Mouse (Mus musculus): Measurements from ENCODE around the gene Pdss2. TPM values are rescaled to one million over a fixed set of nuclear protein-coding genes. Genes with fewer than 3 reads are reported as not detected.

Pdss2 gene
- 10 to 100 TPM; 16.1 to 19.5 TPM for total RNA-seq (2021)
- long read RNA-seq, experiment 1, transcript Pdss2-201 (8 exons, 2,127 nt), result major isoform, 21 of 27 reads
- long read RNA-seq, experiment 1, partial matches to known transcripts, result 3 of 27 reads
- long read RNA-seq, experiment 1, other reads (novel, unspliced or antisense), result 3 of 27 reads
- long read RNA-seq, experiment 2, transcript Pdss2-201 (8 exons, 2,127 nt), result major isoform, 7 of 11 reads
- long read RNA-seq, experiment 2, partial matches to known transcripts, result 0 of 11 reads
- long read RNA-seq, experiment 2, other reads (novel, unspliced or antisense), result 4 of 11 reads

DNA sequence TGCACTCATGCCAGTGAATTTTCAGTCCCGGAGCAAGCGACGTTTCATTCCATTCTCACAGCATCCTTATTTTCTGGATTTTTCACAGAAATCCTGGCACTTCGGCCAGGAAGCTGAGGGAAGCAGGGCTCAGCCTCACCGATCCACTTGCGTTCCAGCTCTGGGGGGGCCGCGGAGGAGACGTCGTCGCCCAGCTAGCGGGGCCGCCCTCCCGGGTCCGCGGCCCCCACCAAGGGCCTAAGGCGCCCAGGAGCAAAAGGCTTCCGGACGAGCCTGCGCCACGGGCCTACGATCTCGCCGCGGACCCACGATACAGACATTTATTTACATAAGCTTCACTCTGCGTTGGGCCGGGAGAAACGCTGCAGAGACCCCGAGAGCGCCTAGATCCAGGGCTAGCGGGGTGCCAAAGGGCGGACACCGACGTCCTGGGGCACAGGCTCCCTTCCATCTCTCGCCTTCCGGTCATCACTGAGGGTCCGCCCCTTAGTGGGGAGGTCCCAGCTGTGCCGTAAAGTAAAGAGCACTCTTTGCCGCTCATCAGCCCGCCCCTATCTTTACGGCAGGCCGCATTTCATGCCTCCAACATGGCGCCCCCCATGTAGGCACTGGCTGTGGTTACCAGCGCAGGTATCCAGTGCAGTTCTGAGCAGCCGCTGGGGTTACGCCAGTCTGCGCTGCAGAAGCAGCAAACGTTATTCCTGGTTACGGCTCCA lies at the start of gene Pdss2:
Pdss2 (plus strand) TSS at position 577 of the 716 bp plus-strand sequence.
- peak; percentile 95 for DNase-seq

GRCm38 (mm10) chr10:43172066-43172465 lies 49.2 kb upstream of the Pdss2 start:
- DNase-seq, result no peak

- DNase-seq, result no peak
These were observed 48.7 kb upstream of the Pdss2 start for GRCm38 (mm10) chr10:43172554-43172953.

GRCm38 (mm10) chr10:43173141-43173827 lies 48.0 kb upstream of the Pdss2 start:
- peak; percentile 86 for DNase-seq

DNA sequence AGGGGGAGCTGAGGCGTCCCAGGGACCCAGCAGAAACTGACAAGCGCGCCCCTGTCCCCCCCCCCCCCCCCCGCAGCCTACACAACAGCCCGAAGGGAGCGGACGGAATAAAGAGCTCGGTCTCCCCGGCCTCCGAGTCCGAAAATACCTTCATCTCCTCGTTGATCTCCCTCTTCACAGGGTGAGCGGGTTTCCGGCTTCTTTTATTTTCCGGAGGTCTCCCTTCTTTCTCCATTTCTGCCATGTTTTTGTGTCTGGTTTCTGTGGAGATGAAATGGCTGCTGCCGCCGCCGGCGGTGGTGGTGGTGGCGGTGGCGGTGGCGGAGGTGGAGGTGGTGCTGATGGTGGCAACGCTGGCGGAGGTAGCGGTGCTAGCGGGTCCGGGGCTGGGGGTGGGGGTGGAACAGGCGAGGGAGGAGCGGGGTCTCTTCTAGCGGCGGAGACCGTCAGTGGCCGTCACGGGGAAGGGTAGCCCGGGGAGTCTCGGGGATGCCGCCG lies 47.4 kb upstream of the Pdss2 start:
- peak; percentile 6 for DNase-seq

DNA sequence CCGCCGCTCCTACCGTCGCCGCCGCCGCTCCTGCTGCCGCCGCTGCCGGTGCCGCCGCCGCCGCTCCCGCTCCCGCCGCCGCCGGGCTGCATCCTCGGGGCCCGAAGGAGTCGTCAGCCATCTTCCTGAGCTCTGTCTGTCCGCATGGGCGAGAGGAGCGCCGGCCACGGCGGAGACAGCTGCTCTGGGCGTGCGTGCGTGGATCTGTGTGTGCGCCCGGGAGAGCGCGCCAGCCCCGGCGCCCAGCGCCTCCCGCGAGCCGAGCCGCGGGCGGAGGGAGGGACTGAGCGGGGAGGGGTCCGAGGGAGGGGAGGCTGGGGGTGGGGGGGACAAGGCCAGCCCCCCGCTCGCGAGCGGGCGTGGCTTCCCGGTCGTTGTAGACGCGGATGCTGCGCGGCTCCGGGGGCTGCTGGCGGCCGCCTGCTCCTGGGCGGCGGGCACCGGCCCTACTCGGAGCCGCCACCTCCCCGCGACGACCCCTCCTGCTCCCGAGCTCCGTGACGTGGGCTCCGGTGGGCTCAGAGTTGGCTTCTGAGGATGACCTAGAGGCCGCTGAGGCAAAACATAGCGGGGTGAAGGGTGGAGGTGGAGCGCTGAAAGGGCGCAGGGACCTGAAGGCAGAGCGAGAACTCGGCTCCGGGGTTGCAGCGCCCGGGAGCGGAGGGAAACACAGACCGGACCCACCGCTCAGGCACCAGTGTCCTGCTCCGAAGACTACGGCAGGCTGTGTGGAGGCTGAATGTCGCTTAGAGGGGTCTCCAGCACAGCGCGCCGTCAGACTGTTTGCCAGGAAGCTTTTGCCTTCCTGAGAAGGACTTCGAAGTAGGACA lies 46.7 kb upstream of the Pdss2 start, which contains the start of the genes Sobp and 9030612E09Rik:
Sobp (minus strand) TSS at position 205 of the 830 bp plus-strand sequence.
9030612E09Rik (plus strand) TSS at position 379 of the 830 bp plus-strand sequence.
- DNase-seq, result peak; percentile 66

GRCm38 (mm10) chr10:43175156-43175601 lies 46.1 kb upstream of the Pdss2 start:
- DNase-seq, result peak; percentile 16

DNA sequence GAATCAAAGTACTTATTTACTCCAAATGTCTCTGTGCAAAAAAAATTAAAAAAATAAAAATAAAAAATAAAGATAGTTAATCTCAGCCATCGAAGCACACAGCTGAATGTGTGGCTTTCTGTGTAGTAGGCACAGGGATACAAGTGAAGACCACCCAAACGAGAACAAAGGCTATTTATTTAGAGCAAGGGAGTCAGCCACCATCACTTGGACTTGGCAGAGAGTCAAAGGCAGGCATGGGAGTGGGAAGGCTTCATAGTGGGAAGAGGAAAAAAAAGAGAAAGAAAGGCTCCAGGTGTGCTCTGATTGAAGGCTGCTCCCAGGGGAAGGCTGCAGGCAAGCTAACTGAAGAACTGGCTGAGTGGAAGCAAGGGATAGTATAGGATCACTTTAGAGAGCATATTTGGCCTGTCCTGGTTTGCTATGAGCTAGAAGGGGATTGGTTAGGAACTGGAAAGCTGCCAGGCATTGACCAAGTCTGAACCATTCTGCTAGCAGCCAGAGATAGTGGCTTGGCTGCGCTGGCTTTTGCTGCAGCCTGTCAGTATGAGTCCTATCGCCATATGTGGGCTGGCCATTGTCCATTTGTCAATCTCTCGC lies 40.9 kb upstream of the Pdss2 start:
- DNase-seq, result peak; percentile 20

- DNase-seq, result no peak
These were observed 21.1 kb upstream of the Pdss2 start for GRCm38 (mm10) chr10:43200206-43200605.

DNA sequence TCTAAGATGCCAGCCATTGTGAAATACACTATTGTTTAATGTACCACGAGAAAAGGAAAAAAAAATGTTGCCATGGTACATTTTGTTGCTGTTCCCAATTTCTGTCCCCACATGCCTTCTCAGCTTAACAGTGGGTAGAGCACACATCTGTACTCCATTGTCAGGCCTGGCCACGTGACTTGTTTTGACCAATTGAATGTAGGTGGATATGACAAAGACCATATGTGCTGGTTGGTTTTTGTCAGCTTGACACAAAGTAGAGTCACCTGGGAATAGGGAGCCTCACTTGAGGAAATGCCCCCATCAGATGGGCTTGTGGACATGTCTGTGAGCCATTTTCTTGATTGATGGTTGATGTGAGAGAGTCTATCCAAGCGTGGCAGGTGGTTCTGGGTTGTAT lies 17.4 kb upstream of the Pdss2 start:
- no peak for DNase-seq

DNA sequence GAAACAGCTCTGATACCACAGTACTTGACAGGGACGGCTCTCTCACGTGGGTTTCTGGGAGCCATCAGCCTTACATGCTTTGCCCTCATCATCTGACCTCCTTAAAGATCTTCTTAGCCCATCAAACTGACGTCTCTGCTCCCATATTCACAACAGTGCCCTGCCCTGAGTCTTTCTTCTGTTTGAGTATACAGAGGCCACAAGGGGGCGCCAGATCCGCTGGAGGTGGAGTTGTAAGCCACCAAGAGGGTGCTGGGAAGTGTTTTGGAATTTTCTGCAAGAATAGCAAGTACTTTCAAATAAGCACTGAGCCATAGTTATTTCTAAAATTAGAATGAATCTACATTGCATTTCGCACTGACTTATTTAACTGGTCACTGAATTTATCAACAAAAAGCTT lies 9.4 kb upstream of the Pdss2 start:
- peak; percentile 23 for DNase-seq

DNA sequence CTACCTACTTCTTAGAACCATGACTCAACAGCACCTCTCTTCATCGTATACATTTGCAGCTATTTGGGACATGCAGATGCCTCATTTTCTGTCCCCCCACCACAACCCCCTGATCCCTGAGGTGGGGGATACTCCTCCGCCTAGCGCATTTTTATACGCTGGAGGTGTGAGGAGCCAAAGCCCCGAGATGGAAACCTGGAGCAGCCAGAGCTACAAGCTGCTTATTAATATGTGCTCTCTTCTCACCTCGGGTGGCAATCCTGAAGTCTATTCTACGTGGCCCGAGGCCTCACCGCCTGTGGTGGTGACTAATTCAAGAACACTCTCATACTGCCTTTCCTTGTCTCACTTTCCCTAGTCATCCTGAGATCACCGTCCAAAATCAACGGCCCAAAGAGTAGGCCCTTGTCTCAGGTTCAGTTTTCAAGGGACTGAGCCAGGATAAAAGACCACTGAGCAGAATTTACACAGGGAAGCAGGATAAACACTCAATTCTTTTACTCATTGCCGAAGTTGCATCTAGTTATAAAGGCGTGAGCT lies 3.9 kb upstream of the Pdss2 start:
- no peak for DNase-seq

DNA sequence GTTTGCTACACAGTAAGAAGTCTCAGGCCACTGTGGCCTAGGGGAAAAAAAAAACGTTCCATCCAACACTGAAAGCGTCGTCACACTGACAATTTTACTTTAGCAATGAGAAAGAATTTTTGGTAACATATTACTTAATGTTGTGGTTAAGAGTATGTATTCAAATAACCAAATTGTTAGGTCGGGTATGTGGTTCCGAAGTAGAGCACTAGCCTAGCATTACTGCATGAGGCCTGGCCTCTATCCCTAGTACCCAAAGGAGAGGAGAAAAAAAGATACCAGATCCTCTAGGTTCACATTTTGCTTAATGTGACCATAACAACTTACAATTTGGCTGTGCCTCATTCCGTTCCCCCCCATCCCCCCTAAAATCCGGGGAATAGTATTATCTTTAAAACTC lies 807 bp upstream of the Pdss2 start:
- no peak for DNase-seq

DNA sequence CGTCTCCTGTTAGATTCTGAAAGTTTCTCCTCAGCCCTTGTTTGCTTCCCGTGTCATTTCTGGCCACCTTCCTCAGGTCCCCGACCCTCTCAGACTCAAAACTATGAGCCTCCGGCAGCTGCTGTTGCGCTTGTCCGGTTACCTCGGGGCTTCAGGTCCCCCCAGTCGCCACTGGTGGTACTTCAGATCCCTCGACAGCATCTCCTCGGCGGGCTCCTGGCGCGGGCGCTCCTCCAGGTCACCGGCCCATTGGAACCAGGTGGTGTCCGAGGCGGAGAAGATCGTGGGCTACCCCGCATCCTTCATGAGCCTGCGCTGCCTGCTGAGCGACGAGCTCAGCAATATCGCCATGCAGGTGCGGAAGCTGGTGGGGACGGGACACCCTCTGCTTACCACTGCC lies 373 bp downstream of the Pdss2 start:
- no peak for DNase-seq

DNA sequence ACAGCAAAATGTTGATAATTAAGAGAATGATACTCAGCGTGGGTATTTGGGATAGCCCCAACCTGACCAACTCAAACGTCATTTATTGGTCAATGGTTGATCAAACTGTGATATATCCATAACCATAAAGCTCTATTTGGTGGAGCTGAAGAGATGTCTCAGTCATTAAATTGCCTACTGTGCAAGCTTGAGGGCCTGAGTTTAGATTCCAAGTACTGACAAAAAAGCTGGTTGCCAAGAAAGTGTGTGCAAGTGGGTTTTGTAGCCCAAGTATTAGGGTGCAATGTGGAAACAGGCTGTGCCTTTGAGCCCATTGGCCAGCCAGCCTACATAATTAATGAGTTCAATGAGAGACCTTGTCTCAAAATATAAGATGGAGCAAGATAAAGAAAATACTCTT lies 2.1 kb downstream of the Pdss2 start:
- DNase-seq, result no peak

GRCm38 (mm10) chr10:43226391-43226790 lies 5.1 kb downstream of the Pdss2 start:
- no peak for DNase-seq

DNA sequence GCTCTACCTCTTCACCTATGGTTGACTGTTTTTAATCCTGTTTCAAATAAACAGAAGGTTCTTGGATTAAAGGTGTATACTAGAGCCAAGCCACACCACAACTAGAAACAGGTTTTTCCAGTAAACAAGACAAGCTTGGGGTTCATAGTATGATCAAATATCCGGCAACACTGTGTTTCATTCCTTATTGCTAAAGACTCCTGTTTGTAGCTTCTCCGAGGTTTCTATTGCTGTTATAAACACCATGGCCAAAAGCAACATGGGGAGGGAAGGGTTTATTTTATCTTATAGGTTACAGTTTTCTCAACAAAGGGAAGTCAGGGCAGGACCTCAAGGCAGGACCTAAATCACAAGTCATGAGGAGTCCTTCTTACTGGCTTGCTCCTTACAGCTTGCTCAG lies 8.0 kb downstream of the Pdss2 start:
- no peak for DNase-seq

DNA sequence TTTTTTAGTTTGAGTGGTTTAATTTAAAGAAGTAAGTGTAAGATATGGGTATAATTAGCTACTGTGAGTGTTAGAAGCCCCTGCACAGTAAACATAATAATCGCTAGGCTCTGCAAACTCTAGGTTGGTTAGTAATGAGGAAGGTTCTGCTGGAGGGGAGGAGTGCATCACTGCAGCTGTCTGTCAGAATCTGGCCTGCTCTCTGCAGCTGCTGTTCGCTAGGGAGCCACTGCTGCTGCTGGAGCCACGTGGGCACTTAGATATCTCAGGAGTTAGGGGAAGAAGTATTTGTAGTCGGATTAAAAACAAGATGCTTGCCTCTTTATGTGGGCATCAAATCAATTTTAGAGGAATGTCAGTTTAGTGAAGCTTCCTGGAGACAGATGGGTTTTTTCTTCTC lies 13.2 kb downstream of the Pdss2 start:
- DNase-seq, result no peak

GRCm38 (mm10) chr10:43235011-43235410 lies 13.7 kb downstream of the Pdss2 start:
- DNase-seq, result no peak

DNA sequence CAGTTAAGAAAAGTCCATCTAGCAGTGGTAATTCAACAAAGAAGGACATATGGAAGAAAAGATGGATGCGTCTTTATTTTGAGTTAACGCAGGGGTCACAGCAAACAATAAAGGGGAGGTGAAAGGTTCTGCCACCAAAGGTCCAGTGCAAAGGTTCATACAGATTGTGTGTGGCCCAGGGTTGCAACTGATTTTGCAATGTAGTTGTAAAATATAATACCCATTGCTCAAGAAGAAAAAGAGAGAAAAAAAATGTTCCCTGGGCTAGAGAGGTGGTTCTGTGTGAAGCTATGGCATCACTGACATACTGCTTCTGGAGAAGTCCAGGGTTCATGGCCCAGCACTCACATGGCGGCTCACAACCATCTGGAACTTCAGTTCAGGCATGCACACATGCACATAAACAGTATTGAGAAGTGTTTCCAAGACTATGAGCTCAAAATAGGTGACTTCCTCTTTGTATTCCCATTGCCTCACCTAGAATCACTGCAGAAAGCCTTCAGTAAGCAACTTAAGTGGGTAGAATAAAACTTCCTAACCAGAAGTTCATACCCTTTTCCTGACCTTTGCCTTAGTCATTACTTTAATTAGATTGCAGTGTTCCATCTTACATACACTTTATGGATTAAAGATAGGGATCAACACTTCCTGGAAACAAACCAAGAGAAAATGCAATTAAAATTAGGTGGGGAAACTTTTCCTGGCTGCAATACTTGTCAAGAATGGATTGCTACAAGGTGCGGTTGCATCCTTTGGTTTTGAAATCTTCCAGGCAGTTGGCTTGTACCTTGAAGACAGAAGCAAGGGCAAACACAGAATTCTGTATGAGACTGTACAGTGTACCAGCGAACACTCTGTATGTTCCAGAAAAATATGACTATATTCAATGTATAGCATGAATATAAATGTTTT lies 14.7 kb downstream of the Pdss2 start:
- DNase-seq, result no peak

Data from adrenal gland, postnatal 10 days (tissue).